In genomic region chr17:25830200-25830753, GRCm38 (mm10) we compare ENCODE assay signal across 9 mouse cellular contexts. TPM values are rescaled to one million over a fixed set of nuclear protein-coding genes. Genes with fewer than 3 reads are reported as not detected.
DNase-seq lines count a peak whose midpoint lies in the region; ATAC-seq and TF ChIP-seq lines count a peak whose summit lies in the region.
"Had no signal": no experiment of that assay in that cellular context is flagged by ENCODE, and none has a peak within 500 bp of the region (broad histone marks: within the 10 kb centered on the region; RNA-seq: fewer than 3 reads in every experiment).

No protein-coding gene starts in this region.

- no peaks in the 10 kb centered on the region for H3K27me3 ChIP-seq in kidney, postnatal 0 days (ENCODE audit: insufficient read depth, low read length)
- no peaks in the 10 kb centered on the region for H3K27me3 ChIP-seq in forebrain, embryonic 10.5 days (ENCODE audit: poor library complexity, severe bottlenecking)
- H3K27me3 ChIP-seq in intestine, embryonic 14.5 days (replicated peaks; ENCODE audit: control insufficient read depth, insufficient read depth, low read length) = no peaks in the 10 kb centered on the region
- H3K27me3 ChIP-seq in midbrain, embryonic 16.5 days (ENCODE audit: control insufficient read depth, insufficient read depth, low read depth, low read length) = no peaks in the 10 kb centered on the region
- H3K27me3 ChIP-seq: Patski had no signal

- no peak for TF ChIP-seq CTCF in kidney, postnatal 0 days (IDR thresholded peaks at IDR 0.05; ENCODE audit: low read depth)

- H3K9me3 ChIP-seq in kidney, postnatal 0 days (replicated peaks; ENCODE audit: low read length) = no peaks in the 10 kb centered on the region
- no peaks in the 10 kb centered on the region for H3K9me3 ChIP-seq in forebrain, embryonic 10.5 days
- H3K9me3 ChIP-seq in intestine, embryonic 14.5 days (ENCODE audit: control insufficient read depth, low read length) = no peaks in the 10 kb centered on the region
- H3K9me3 ChIP-seq in midbrain, embryonic 16.5 days (replicated peaks; ENCODE audit: control insufficient read depth, low read length, poor library complexity, severe bottlenecking) = no peaks in the 10 kb centered on the region

- WGBS in kidney, postnatal 0 days = 79% methylated on average over 4 of the region's 4 CpGs
- WGBS in forebrain, embryonic 10.5 days = 93% methylated on average over 4 of the region's 4 CpGs
- 77% methylated on average over 4 of the region's 4 CpGs for WGBS in intestine, embryonic 14.5 days
- whole genome bisulfite sequencing in midbrain, embryonic 16.5 days = 88% methylated on average over 4 of the region's 4 CpGs

- H3K4me2 ChIP-seq in kidney, postnatal 0 days (ENCODE audit: low read length) = 0 out of 2 replicates have a peak overlapping the region, but pooled peaks have one; percentile 66
- peak overlapping the region; percentile 85 for H3K4me2 ChIP-seq in intestine, embryonic 14.5 days (ENCODE audit: low read length)
- peak overlapping the region; percentile 97 for H3K4me2 ChIP-seq in midbrain, embryonic 16.5 days (ENCODE audit: low read length)

- H3K27ac ChIP-seq in kidney, postnatal 0 days = no peak overlapping the region
- H3K27ac ChIP-seq in forebrain, embryonic 10.5 days = 0 out of 2 replicates have a peak overlapping the region, but pooled peaks have one; percentile 27
- no peak overlapping the region for H3K27ac ChIP-seq in intestine, embryonic 14.5 days (ENCODE audit: low read depth)
- no peak overlapping the region; the same call in 1 of the 2 replicates for H3K27ac ChIP-seq in midbrain, embryonic 16.5 days (ENCODE audit: low read length)

- H3K4me3 ChIP-seq in kidney, postnatal 0 days (replicated peaks; ENCODE audit: low read depth, low read length) = no peak overlapping the region
- H3K4me3 ChIP-seq in forebrain, embryonic 10.5 days = peak overlapping the region; percentile 77
- no peak overlapping the region for H3K4me3 ChIP-seq in intestine, embryonic 14.5 days (ENCODE audit: low read depth, low read length)
- peak overlapping the region; percentile 56; the same call in 1 of the 2 replicates for H3K4me3 ChIP-seq in midbrain, embryonic 16.5 days (ENCODE audit: low read depth, low read length)

- ATAC-seq in kidney, postnatal 0 days (replicated peaks; ENCODE audit: low FRiP score, low read depth) = no peak
- no peak for ATAC-seq in intestine, embryonic 14.5 days (replicated peaks; ENCODE audit: low FRiP score, low TSS enrichment, low read depth)
- ATAC-seq in midbrain, embryonic 16.5 days = no peak
- ATAC-seq: Patski had no signal

- no peak for DNase-seq in kidney, postnatal 0 days (ENCODE audit: low spot score)
- no peak for DNase-seq in kidney, postnatal 36 days
- no peak for DNase-seq in forebrain, embryonic 10.5 days (ENCODE audit: extremely low spot score, low spot score)
- no peak for DNase-seq in intestine, embryonic 14.5 days (ENCODE audit: low spot score)
- no peak for DNase-seq in ovary, postnatal 36 days (ENCODE audit: low spot score)
- DNase-seq in layer of hippocampus, adult 9-10 months (ENCODE audit: low spot score) = no peak
- no peak for DNase-seq in gastrocnemius, postnatal 25 days

- peaks cover 38% of the 10 kb centered on the region for H3K36me3 ChIP-seq in kidney, postnatal 0 days (ENCODE audit: insufficient read depth, low read length)
- peaks cover 68% of the 10 kb centered on the region for H3K36me3 ChIP-seq in forebrain, embryonic 10.5 days (replicated peaks)
- H3K36me3 ChIP-seq in intestine, embryonic 14.5 days (ENCODE audit: control insufficient read depth, insufficient read depth, low read length) = peaks cover 49% of the 10 kb centered on the region
- H3K36me3 ChIP-seq in midbrain, embryonic 16.5 days (ENCODE audit: control insufficient read depth, insufficient read depth, low read length) = peaks cover 25% of the 10 kb centered on the region

- peaks cover 39% of the 10 kb centered on the region for H3K4me1 ChIP-seq in kidney, postnatal 0 days (replicated peaks; ENCODE audit: insufficient read depth, low read length)
- H3K4me1 ChIP-seq in forebrain, embryonic 10.5 days = peaks cover 83% of the 10 kb centered on the region
- H3K4me1 ChIP-seq in intestine, embryonic 14.5 days (replicated peaks; ENCODE audit: control insufficient read depth, insufficient read depth, low read length) = peaks cover 44% of the 10 kb centered on the region
- peaks cover 58% of the 10 kb centered on the region for H3K4me1 ChIP-seq in midbrain, embryonic 16.5 days (ENCODE audit: control insufficient read depth, insufficient read depth, low read length)

- no peak overlapping the region for H3K9ac ChIP-seq in kidney, postnatal 0 days (ENCODE audit: low read depth, low read length)
- H3K9ac ChIP-seq in intestine, embryonic 14.5 days (ENCODE audit: low read length) = no peak overlapping the region; the same call in 1 of the 2 replicates
- no peak overlapping the region; the same call in 1 of the 2 replicates for H3K9ac ChIP-seq in midbrain, embryonic 16.5 days (ENCODE audit: low read depth, low read length)

RNA-seq across cellular contexts. Expression of gene Jmjd8, which starts 1.6 kb away (rescaled TPM):
- polyA plus RNA-seq in kidney, postnatal 0 days (2015; fragmentation: Nextera tagmentation; extraction: Ambion mirVana) = 53.1 and 54.5 TPM in 2 replicates
- polyA plus RNA-seq in forebrain, embryonic 10.5 days (2016; fragmentation: Nextera tagmentation; extraction: Ambion mirVana) = 53.9 and 58.7 TPM in 2 replicates
- polyA plus RNA-seq in intestine, embryonic 14.5 days (2014; fragmentation: Nextera tagmentation; extraction: Ambion mirVana) = 39.5 and 40.2 TPM in 2 replicates
- polyA plus RNA-seq in midbrain, embryonic 16.5 days (2015; fragmentation: Nextera tagmentation; extraction: Ambion mirVana) = 52.0 and 60.4 TPM in 2 replicates
- total RNA-seq in gastrocnemius, postnatal 25 days (2021) = 10 to 100 TPM; 14.3 to 18.9 TPM

RNA-seq across cellular contexts. Expression of gene Stub1, which starts 2.9 kb away (rescaled TPM):
- 267 and 287 TPM in 2 replicates for polyA plus RNA-seq in kidney, postnatal 0 days (2015; fragmentation: Nextera tagmentation; extraction: Ambion mirVana)
- polyA plus RNA-seq in forebrain, embryonic 10.5 days (2016; fragmentation: Nextera tagmentation; extraction: Ambion mirVana) = 403 TPM in 2 replicates
- 345 and 350 TPM in 2 replicates for polyA plus RNA-seq in intestine, embryonic 14.5 days (2014; fragmentation: Nextera tagmentation; extraction: Ambion mirVana)
- 358 and 382 TPM in 2 replicates for polyA plus RNA-seq in midbrain, embryonic 16.5 days (2015; fragmentation: Nextera tagmentation; extraction: Ambion mirVana)
- 10 to 100 TPM; 76.9 to 84.4 TPM for total RNA-seq in gastrocnemius, postnatal 25 days (2021)

RNA-seq across cellular contexts. Expression of gene Rhbdl1, which starts 6.8 kb away (rescaled TPM):
- polyA plus RNA-seq in kidney, postnatal 0 days (2015; fragmentation: Nextera tagmentation; extraction: Ambion mirVana) = 3.7 and 3.9 TPM in 2 replicates
- 0.93 and 1.3 TPM in 2 replicates for polyA plus RNA-seq in forebrain, embryonic 10.5 days (2016; fragmentation: Nextera tagmentation; extraction: Ambion mirVana)
- polyA plus RNA-seq in intestine, embryonic 14.5 days (2014; fragmentation: Nextera tagmentation; extraction: Ambion mirVana) = 1.3 and 1.5 TPM in 2 replicates
- 59.3 and 66.1 TPM in 2 replicates for polyA plus RNA-seq in midbrain, embryonic 16.5 days (2015; fragmentation: Nextera tagmentation; extraction: Ambion mirVana)
- total RNA-seq in gastrocnemius, postnatal 25 days (2021) = 10 to 100 TPM; 18.3 to 20.8 TPM

RNA-seq across cellular contexts. Expression of gene Wdr24, which starts 6.8 kb away (rescaled TPM):
- 21.0 and 22.1 TPM in 2 replicates for polyA plus RNA-seq in kidney, postnatal 0 days (2015; fragmentation: Nextera tagmentation; extraction: Ambion mirVana)
- 29.6 and 34.0 TPM in 2 replicates for polyA plus RNA-seq in forebrain, embryonic 10.5 days (2016; fragmentation: Nextera tagmentation; extraction: Ambion mirVana)
- polyA plus RNA-seq in intestine, embryonic 14.5 days (2014; fragmentation: Nextera tagmentation; extraction: Ambion mirVana) = 29.4 and 30.8 TPM in 2 replicates
- 32.7 and 33.5 TPM in 2 replicates for polyA plus RNA-seq in midbrain, embryonic 16.5 days (2015; fragmentation: Nextera tagmentation; extraction: Ambion mirVana)
- 10 to 100 TPM in 1 of 2 experiments, 1 to 10 TPM in 1; 9.3 to 10.5 TPM for total RNA-seq in gastrocnemius, postnatal 25 days (2021)

RNA-seq across cellular contexts. Expression of gene Gm20683, which starts 11.3 kb away (rescaled TPM):
- polyA plus RNA-seq in kidney, postnatal 0 days (2015; fragmentation: Nextera tagmentation; extraction: Ambion mirVana) = 2.7 and 2.8 TPM in 2 replicates
- 1.7 and 2.3 TPM in 2 replicates for polyA plus RNA-seq in forebrain, embryonic 10.5 days (2016; fragmentation: Nextera tagmentation; extraction: Ambion mirVana)
- 1.6 and 2.3 TPM in 2 replicates for polyA plus RNA-seq in intestine, embryonic 14.5 days (2014; fragmentation: Nextera tagmentation; extraction: Ambion mirVana)
- 11.8 and 14.5 TPM in 2 replicates for polyA plus RNA-seq in midbrain, embryonic 16.5 days (2015; fragmentation: Nextera tagmentation; extraction: Ambion mirVana)
- total RNA-seq in gastrocnemius, postnatal 25 days (2021) = 10 to 100 TPM; 13.8 to 16.5 TPM

Comparison
In these comparisons a context has a peak if more than half of its experiments do, and no peak if none do; other contexts are left out.
1. H3K4me3 ChIP-seq: peak in forebrain, embryonic 10.5 days (single experiment) and midbrain, embryonic 16.5 days (single experiment); none in kidney, postnatal 0 days (single experiment) and intestine, embryonic 14.5 days (single experiment).
2. RNA of gene Rhbdl1, which starts 6.8 kb away (polyA plus RNA-seq): 59.3 to 66.1 TPM in midbrain, embryonic 16.5 days; 3.7 to 3.9 TPM in kidney, postnatal 0 days, 1.3 to 1.5 TPM in intestine, embryonic 14.5 days and 0.93 to 1.3 TPM in forebrain, embryonic 10.5 days; every median in the first group is over 10 times any median in the second.
3. Peak in every context shown above with its lines, with median percentiles within 50 percentile points of each other: H3K4me2 ChIP-seq.